Mouse (Mus musculus): ENCODE measurements at regions not wholly inside any gene's neighbourhood (a gene's known extent, or its start where the extent isn't known, plus 50 kb on each side); places are given as distances from the start of the nearest gene placed in this dataset.

- no peaks in the 10 kb centered on the region for H3K36me3 ChIP-seq (ENCODE audit: control insufficient read depth in 1 of 2, insufficient read depth in 2 of 2, low read length in 2 of 2)
- H3K4me1 ChIP-seq (ENCODE audit: control insufficient read depth in 1 of 2, insufficient read depth in 2 of 2, low read length in 2 of 2): no peaks in the 10 kb centered on the region
- no peak for TF ChIP-seq GATA1 (IDR thresholded peaks at IDR 0.05; ENCODE audit: low read depth, low read length)
- no peak overlapping the region for H3K9ac ChIP-seq (ENCODE audit: control insufficient read depth, low read depth, low read length, poor library complexity, severe bottlenecking)
- H3K4me3 ChIP-seq (ENCODE audit: control insufficient read depth in 1 of 2, insufficient read depth in 1 of 2, low read depth in 2 of 2, low read length in 2 of 2): no peak overlapping the region
- no peak overlapping the region for H3K27ac ChIP-seq (ENCODE audit: control insufficient read depth, low read depth, low read length)
- no peak for DNase-seq (ENCODE audit: low read depth, low spot score)
- H3K9me3 ChIP-seq (replicated peaks; ENCODE audit: insufficient read depth, low read length): no peaks in the 10 kb centered on the region
- no peaks in the 10 kb centered on the region for H3K79me2 ChIP-seq (ENCODE audit: control insufficient read depth, insufficient read depth, low read length, poor library complexity)
- no peaks in the 10 kb centered on the region for H3K27me3 ChIP-seq (ENCODE audit: control insufficient read depth in 1 of 2, insufficient read depth in 2 of 2, low read length in 2 of 2)
Observed at GRCm38 (mm10) chr16:84618379-84618778, 103.5 kb downstream of the A730009L09Rik start.

GRCm38 (mm10) chr16:84619876-84620275 lies 105.0 kb downstream of the A730009L09Rik start:
- Histone ChIP-seq H3K9ac (ENCODE audit: control insufficient read depth, low read depth, low read length, poor library complexity, severe bottlenecking) (no peak overlapping the region), H3K4me3 (ENCODE audit: control insufficient read depth in 1 of 2, insufficient read depth in 1 of 2, low read depth in 2 of 2, low read length in 2 of 2) (no peak overlapping the region), H3K4me1 (ENCODE audit: control insufficient read depth in 1 of 2, insufficient read depth in 2 of 2, low read length in 2 of 2) (no peaks in the 10 kb centered on the region), H3K27me3 (ENCODE audit: control insufficient read depth in 1 of 2, insufficient read depth in 2 of 2, low read length in 2 of 2) (no peaks in the 10 kb centered on the region), H3K27ac (ENCODE audit: control insufficient read depth, low read depth, low read length) (no peak overlapping the region), H3K36me3 (ENCODE audit: control insufficient read depth in 1 of 2, insufficient read depth in 2 of 2, low read length in 2 of 2) (no peaks in the 10 kb centered on the region), H3K9me3 (replicated peaks; ENCODE audit: insufficient read depth, low read length) (no peaks in the 10 kb centered on the region), H3K79me2 (ENCODE audit: control insufficient read depth, insufficient read depth, low read length, poor library complexity) (no peaks in the 10 kb centered on the region)
- no peak for TF ChIP-seq RAD21 (IDR thresholded peaks at IDR 0.05; ENCODE audit: low read depth, low read length)
- TF ChIP-seq CHD1 (IDR thresholded peaks at IDR 0.05; ENCODE audit: low read depth, low read length): no peak
- TF ChIP-seq UBTF (IDR thresholded peaks at IDR 0.05; ENCODE audit: borderline replicate concordance, insufficient read depth, low read depth, low read length): no peak
- no peak for TF ChIP-seq TAL1 (IDR thresholded peaks at IDR 0.05; ENCODE audit: low read length)
- no peak for TF ChIP-seq E2F4 (IDR thresholded peaks at IDR 0.05; ENCODE audit: borderline replicate concordance, low read depth, low read length)
- no peak for TF ChIP-seq NRF1 (IDR thresholded peaks at IDR 0.05; ENCODE audit: insufficient read depth, low read depth, low read length, poor library complexity, severe bottlenecking)
- no peak for TF ChIP-seq CTCF (IDR thresholded peaks at IDR 0.05 in 2 of 3, conservative IDR thresholded peaks at IDR 0.05 in 1 of 3; ENCODE audit: control insufficient read depth in 1 of 3, insufficient read depth in 1 of 3, low read depth in 2 of 3, low read length in 3 of 3, poor library complexity in 1 of 3, severe bottlenecking in 1 of 3)
- no peak for TF ChIP-seq ZNF384 (IDR thresholded peaks at IDR 0.05; ENCODE audit: low read depth, low read length)
- TF ChIP-seq USF1 (IDR thresholded peaks at IDR 0.05; ENCODE audit: low read depth, low read length): no peak
- TF ChIP-seq POLR2A (IDR thresholded peaks at IDR 0.05; ENCODE audit: control insufficient read depth in 1 of 2, insufficient read depth in 1 of 2, low read depth in 1 of 2, low read length in 2 of 2, poor library complexity in 1 of 2): no peak
- TF ChIP-seq TBP (IDR thresholded peaks at IDR 0.05; ENCODE audit: low read depth, low read length): no peak
- TF ChIP-seq POLR2AphosphoS5 (IDR thresholded peaks at IDR 0.05; ENCODE audit: borderline replicate concordance, low read depth, low read length): no peak
- TF ChIP-seq ETS1 (IDR thresholded peaks at IDR 0.05; ENCODE audit: low read depth, low read length): no peak
- no peak for TF ChIP-seq ZKSCAN1 (IDR thresholded peaks at IDR 0.05; ENCODE audit: low read depth, low read length)
- no peak for TF ChIP-seq ELF1 (IDR thresholded peaks at IDR 0.05; ENCODE audit: low read depth, low read length)
- no peak for TF ChIP-seq GABPA (IDR thresholded peaks at IDR 0.05; ENCODE audit: low read depth, low read length)
- no peak for DNase-seq (ENCODE audit: low read depth, low spot score)
